In genomic region chr8:104246621-104247020, GRCm38 (mm10) we compare ENCODE assay signal across 19 mouse cellular contexts. TPM values are rescaled to one million over a fixed set of nuclear protein-coding genes. Genes with fewer than 3 reads are reported as not detected.
DNase-seq lines count a peak whose midpoint lies in the region; ATAC-seq and TF ChIP-seq lines count a peak whose summit lies in the region.
"Had no signal": no experiment of that assay in that cellular context is flagged by ENCODE, and none has a peak within 500 bp of the region (broad histone marks: within the 10 kb centered on the region; RNA-seq: fewer than 3 reads in every experiment).

No protein-coding gene starts in this region.

- 0 out of 2 replicates have a peak overlapping the region, but pooled peaks have one; percentile 23 for H3K27ac ChIP-seq in kidney, embryonic 15.5 days
- H3K27ac ChIP-seq in kidney, embryonic 14.5 days (ENCODE audit: low read depth, low read length), result no peak overlapping the region
- peak overlapping the region; percentile 74 for H3K27ac ChIP-seq in MEL (ENCODE audit: control insufficient read depth, low read depth, low read length)
- peak overlapping the region; percentile 91 for H3K27ac ChIP-seq in liver, postnatal 0 days (ENCODE audit: low read depth)
- H3K27ac ChIP-seq: embryonic facial prominence, embryonic 13.5 days; heart, embryonic 15.5 days; midbrain, embryonic 10.5 days had no signal

- H3K36me3 ChIP-seq in kidney, embryonic 15.5 days, result peaks cover 27% of the 10 kb centered on the region
- peaks cover 19% of the 10 kb centered on the region for H3K36me3 ChIP-seq in kidney, embryonic 14.5 days (ENCODE audit: control insufficient read depth, insufficient read depth, low read length)
- peaks cover 0 to 20% of the 10 kb centered on the region in 2 experiments; a peak in 2 of 4 replicates for H3K36me3 ChIP-seq in MEL (ENCODE audit: control insufficient read depth in 1 of 2, insufficient read depth in 2 of 2, low read length in 2 of 2)
- peaks cover 9% of the 10 kb centered on the region for H3K36me3 ChIP-seq in liver, postnatal 0 days (replicated peaks; ENCODE audit: insufficient read depth, low read length)

- H3K4me2 ChIP-seq in kidney, embryonic 15.5 days, result 0 out of 2 replicates have a peak overlapping the region, but pooled peaks have one; percentile 86
- no peak overlapping the region for H3K4me2 ChIP-seq in kidney, embryonic 14.5 days (replicated peaks; ENCODE audit: low read depth, low read length)
- peak overlapping the region; percentile 88 for H3K4me2 ChIP-seq in liver, postnatal 0 days (ENCODE audit: low read depth, low read length)
- H3K4me2 ChIP-seq: embryonic facial prominence, embryonic 13.5 days had no signal

- H3K27me3 ChIP-seq in kidney, embryonic 15.5 days, result no peaks in the 10 kb centered on the region
- no peaks in the 10 kb centered on the region for H3K27me3 ChIP-seq in kidney, embryonic 14.5 days (ENCODE audit: control insufficient read depth, insufficient read depth, low read length)
- no peaks in the 10 kb centered on the region for H3K27me3 ChIP-seq in MEL (ENCODE audit: control insufficient read depth in 1 of 2, insufficient read depth in 2 of 2, low read length in 2 of 2)
- H3K27me3 ChIP-seq in liver, postnatal 0 days (ENCODE audit: insufficient read depth, low read length), result no peaks in the 10 kb centered on the region
- H3K27me3 ChIP-seq: embryonic facial prominence, embryonic 13.5 days; heart, embryonic 15.5 days had no signal

- H3K4me1 ChIP-seq in kidney, embryonic 15.5 days, result peaks cover 30% of the 10 kb centered on the region
- peaks cover 12% of the 10 kb centered on the region for H3K4me1 ChIP-seq in kidney, embryonic 14.5 days (ENCODE audit: control insufficient read depth, insufficient read depth, low read length)
- H3K4me1 ChIP-seq in MEL (ENCODE audit: control insufficient read depth in 1 of 2, insufficient read depth in 2 of 2, low read length in 2 of 2), result peaks cover 10 to 40% of the 10 kb centered on the region in 2 experiments
- H3K4me1 ChIP-seq in liver, postnatal 0 days (ENCODE audit: insufficient read depth), result peaks cover 17% of the 10 kb centered on the region

- peak; percentile 65 for DNase-seq in 416B (ENCODE audit: low read depth)
- DNase-seq in MEL (ENCODE audit: low read depth, low spot score), result no peak
- DNase-seq in liver, postnatal 0 days, result no peak
- DNase-seq in testis, postnatal 10 days (ENCODE audit: low spot score), result no peak
- no peak for DNase-seq in adipocyte (ENCODE audit: low spot score)
- DNase-seq in cerebellum, adult 11 months, result no peak
- DNase-seq: cerebellum, postnatal 36 days had no signal

- no peaks in the 10 kb centered on the region for H3K9me3 ChIP-seq in kidney, embryonic 15.5 days (replicated peaks)
- no peaks in the 10 kb centered on the region for H3K9me3 ChIP-seq in kidney, embryonic 14.5 days (ENCODE audit: control insufficient read depth, low read length)
- no peaks in the 10 kb centered on the region for H3K9me3 ChIP-seq in MEL (replicated peaks; ENCODE audit: insufficient read depth, low read length)
- no peaks in the 10 kb centered on the region for H3K9me3 ChIP-seq in liver, postnatal 0 days (ENCODE audit: low read length)
- H3K9me3 ChIP-seq: embryonic facial prominence, embryonic 13.5 days; heart, embryonic 15.5 days; midbrain, embryonic 10.5 days had no signal

- H3K79me2 ChIP-seq in MEL (ENCODE audit: control insufficient read depth, insufficient read depth, low read length, poor library complexity), result peaks cover 7% of the 10 kb centered on the region

- H3K4me3 ChIP-seq in kidney, embryonic 15.5 days (replicated peaks), result no peak overlapping the region
- no peak overlapping the region for H3K4me3 ChIP-seq in kidney, embryonic 14.5 days (ENCODE audit: low read length)
- H3K4me3 ChIP-seq in MEL (ENCODE audit: control insufficient read depth in 1 of 2, insufficient read depth in 1 of 2, low read depth in 2 of 2, low read length in 2 of 2), result no peak overlapping the region
- no peak overlapping the region for H3K4me3 ChIP-seq in liver, postnatal 0 days (ENCODE audit: low read depth, low read length)
- H3K4me3 ChIP-seq: embryonic facial prominence, embryonic 13.5 days; heart, embryonic 15.5 days; midbrain, embryonic 10.5 days had no signal

- no peak for TF ChIP-seq RAD21 in MEL (IDR thresholded peaks at IDR 0.05; ENCODE audit: low read depth, low read length)

- TF ChIP-seq CTCF in MEL (IDR thresholded peaks at IDR 0.05 in 2 of 3, conservative IDR thresholded peaks at IDR 0.05 in 1 of 3; ENCODE audit: control insufficient read depth in 1 of 3, insufficient read depth in 1 of 3, low read depth in 2 of 3, low read length in 3 of 3, poor library complexity in 1 of 3, severe bottlenecking in 1 of 3), result no peak
- no peak for TF ChIP-seq CTCF in liver, postnatal 0 days (IDR thresholded peaks at IDR 0.05; ENCODE audit: low read depth)

- WGBS in kidney, embryonic 15.5 days, result 70% methylated on average over 4 of the region's 4 CpGs
- 78% methylated on average over 4 of the region's 4 CpGs for WGBS in kidney, embryonic 14.5 days
- WGBS in liver, postnatal 0 days (ENCODE audit: insufficient replicate concordance), result 63% methylated on average over 4 of the region's 4 CpGs

- no peak overlapping the region for H3K9ac ChIP-seq in kidney, embryonic 15.5 days
- no peak overlapping the region for H3K9ac ChIP-seq in kidney, embryonic 14.5 days (ENCODE audit: low read depth, low read length)
- H3K9ac ChIP-seq in MEL (ENCODE audit: control insufficient read depth, low read depth, low read length, poor library complexity, severe bottlenecking), result no peak overlapping the region; the same call in 1 of the 2 replicates
- no peak overlapping the region for H3K9ac ChIP-seq in liver, postnatal 0 days (replicated peaks)
- H3K9ac ChIP-seq: embryonic facial prominence, embryonic 13.5 days; heart, embryonic 15.5 days had no signal

- no peak for ATAC-seq in kidney, embryonic 15.5 days (replicated peaks; ENCODE audit: low FRiP score)
- no peak for ATAC-seq in kidney, embryonic 14.5 days (ENCODE audit: low FRiP score, low TSS enrichment)
- no peak for ATAC-seq in liver, postnatal 0 days

- TF ChIP-seq EP300 in MEL (IDR thresholded peaks at IDR 0.05; ENCODE audit: low read depth in 1 of 2, low read length in 2 of 2), result no peak
- TF ChIP-seq EP300 in liver, postnatal 0 days (IDR thresholded peaks at IDR 0.05; ENCODE audit: low read depth), result no peak

- TF ChIP-seq POLR2A in MEL (IDR thresholded peaks at IDR 0.05; ENCODE audit: control insufficient read depth in 1 of 2, insufficient read depth in 1 of 2, low read depth in 1 of 2, low read length in 2 of 2, poor library complexity in 1 of 2), result no peak

TF ChIP-seq in MEL, 35 proteins besides CTCF, POLR2A, EP300 and RAD21 (continues in another document):
- TF ChIP-seq SIN3A (IDR thresholded peaks at IDR 0.05; ENCODE audit: low read length) (no peak), MYC (IDR thresholded peaks at IDR 0.05; ENCODE audit: low read depth, low read length) (no peak), ZC3H11A (IDR thresholded peaks at IDR 0.05; ENCODE audit: low read depth, low read length) (no peak), TCF12 (IDR thresholded peaks at IDR 0.05; ENCODE audit: low read depth, low read length) (no peak), ELF1 (IDR thresholded peaks at IDR 0.05; ENCODE audit: low read depth, low read length) (no peak), UBTF (IDR thresholded peaks at IDR 0.05; ENCODE audit: borderline replicate concordance, insufficient read depth, low read depth, low read length) (no peak), MEF2A (IDR thresholded peaks at IDR 0.05; ENCODE audit: extremely low read depth, insufficient replicate concordance, low read depth, low read length, poor library complexity, severe bottlenecking) (no peak), E2F4 (IDR thresholded peaks at IDR 0.05; ENCODE audit: borderline replicate concordance, low read depth, low read length) (no peak), ZNF384 (IDR thresholded peaks at IDR 0.05; ENCODE audit: low read depth, low read length) (no peak), GATA1 (IDR thresholded peaks at IDR 0.05; ENCODE audit: low read depth, low read length) (no peak), CHD1 (IDR thresholded peaks at IDR 0.05; ENCODE audit: low read depth, low read length) (no peak), GABPA (IDR thresholded peaks at IDR 0.05; ENCODE audit: low read depth, low read length) (no peak), MXI1 (IDR thresholded peaks at IDR 0.05; ENCODE audit: low read depth, low read length) (no peak), POLR2AphosphoS2 (IDR thresholded peaks at IDR 0.05; ENCODE audit: low read length) (no peak), MAZ (IDR thresholded peaks at IDR 0.05; ENCODE audit: low read depth, low read length) (no peak), HCFC1 (IDR thresholded peaks at IDR 0.05; ENCODE audit: low read depth, low read length) (no peak), ETS1 (IDR thresholded peaks at IDR 0.05; ENCODE audit: low read depth, low read length) (no peak), MAX (IDR thresholded peaks at IDR 0.05; ENCODE audit: low read length) (no peak), NELFE (IDR thresholded peaks at IDR 0.05; ENCODE audit: low read depth, low read length) (no peak)

RNA-seq across cellular contexts. Expression of gene Tk2, which starts 1.7 kb away (rescaled TPM):
- polyA plus RNA-seq in kidney, embryonic 15.5 days (2015; fragmentation: Nextera tagmentation; extraction: Ambion mirVana), result 19.7 and 21.0 TPM in 2 replicates
- 16.9 and 25.2 TPM in 2 replicates for polyA plus RNA-seq in kidney, embryonic 14.5 days (2014; fragmentation: Nextera tagmentation; extraction: Ambion mirVana)
- 17.6 and 18.6 TPM in 2 replicates for total RNA-seq in MEL (2012; rRNA removed)
- polyA plus RNA-seq in MEL (2012; ENCODE audit: insufficient read depth in 1 of 2, insufficient read length in 2 of 2, low read depth in 1 of 2, low replicate concordance in 2 of 2, missing spikeins in 1 of 2), result 10 to 100 TPM in 1 of 2 experiments, not detected in 1; 26.8 TPM
- 10.3 and 10.6 TPM in 2 replicates for polyA plus RNA-seq in liver, postnatal 0 days (2015; fragmentation: Nextera tagmentation; extraction: Ambion mirVana)

RNA-seq across cellular contexts. Expression of gene Cklf, which starts 4.0 kb away (rescaled TPM):
- polyA plus RNA-seq in kidney, embryonic 15.5 days (2015; fragmentation: Nextera tagmentation; extraction: Ambion mirVana), result 43.0 and 46.8 TPM in 2 replicates
- 51.7 and 51.8 TPM in 2 replicates for polyA plus RNA-seq in kidney, embryonic 14.5 days (2014; fragmentation: Nextera tagmentation; extraction: Ambion mirVana)
- 26.9 and 30.1 TPM in 2 replicates for total RNA-seq in MEL (2012; rRNA removed)
- 10 to 100 TPM in 1 of 2 experiments, not detected in 1; 27.1 TPM for polyA plus RNA-seq in MEL (2012; ENCODE audit: insufficient read depth in 1 of 2, insufficient read length in 2 of 2, low read depth in 1 of 2, low replicate concordance in 2 of 2, missing spikeins in 1 of 2)
- polyA plus RNA-seq in liver, postnatal 0 days (2015; fragmentation: Nextera tagmentation; extraction: Ambion mirVana), result 16.7 and 17.3 TPM in 2 replicates

RNA-seq across cellular contexts. Expression of gene Cmtm2a, which starts 46.4 kb away (rescaled TPM):
- polyA plus RNA-seq in kidney, embryonic 15.5 days (2015; fragmentation: Nextera tagmentation; extraction: Ambion mirVana), result not detected in 2 replicates
- polyA plus RNA-seq in kidney, embryonic 14.5 days (2014; fragmentation: Nextera tagmentation; extraction: Ambion mirVana), result not detected in 2 replicates
- not detected in 2 replicates for total RNA-seq in MEL (2012; rRNA removed)
- not detected for polyA plus RNA-seq in MEL (2012; ENCODE audit: insufficient read depth in 1 of 2, insufficient read length in 2 of 2, low read depth in 1 of 2, low replicate concordance in 2 of 2, missing spikeins in 1 of 2)
- polyA plus RNA-seq in liver, postnatal 0 days (2015; fragmentation: Nextera tagmentation; extraction: Ambion mirVana), result not detected in 2 replicates
- total RNA-seq: adrenal gland, postnatal 10 days; layer of hippocampus, adult 8-10 months; left cerebral cortex, postnatal 14 days; liver, adult 2 months had no signal
- polyA plus RNA-seq: embryonic facial prominence, embryonic 13.5 days; forebrain, embryonic 11.5 days; heart, embryonic 15.5 days; kidney, embryonic 16.5 days; liver, adult 2 months; midbrain, embryonic 10.5 days; urinary bladder, adult 2 months had no signal
